In the genomic region with DNA sequence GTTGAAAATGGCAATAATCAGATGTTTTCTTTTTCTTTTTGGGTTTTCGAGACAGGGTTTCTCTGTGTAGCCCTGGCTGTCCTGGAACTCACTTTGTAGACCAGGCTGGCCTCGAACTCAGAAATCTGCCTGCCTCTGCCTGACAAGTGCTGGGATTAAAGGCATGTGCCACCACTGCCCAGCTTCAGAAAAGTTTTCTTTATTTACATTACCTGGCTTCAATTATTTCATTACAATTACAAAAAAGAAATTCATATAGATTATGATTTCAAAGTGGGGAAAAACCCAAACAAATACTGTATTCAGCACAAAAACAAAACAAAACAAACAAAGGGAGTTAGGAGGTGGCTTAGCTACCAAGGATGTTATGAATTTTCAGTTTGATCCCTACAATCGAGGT, we compare ENCODE assay signal across 9 mouse cellular contexts. TPM values are rescaled to one million over a fixed set of nuclear protein-coding genes. Genes with fewer than 3 reads are reported as not detected.
"Had no signal": no experiment of that assay in that cellular context is flagged by ENCODE, and none has a peak within 500 bp of the region (broad histone marks: within the 10 kb centered on the region; RNA-seq: fewer than 3 reads in every experiment).

No protein-coding gene starts in this region.

RNA-seq across cellular contexts. Expression of gene Klrb1b, which starts 14.5 kb away (rescaled TPM):
- polyA plus RNA-seq: neural tube, embryonic 13.5 days; neural tube, embryonic 14.5 days; neural tube, embryonic 15.5 days; testis, adult 2 months had no signal

RNA-seq across cellular contexts. Expression of gene Gm44511, which starts 14.6 kb away (rescaled TPM):
- polyA plus RNA-seq: neural tube, embryonic 13.5 days; neural tube, embryonic 14.5 days; neural tube, embryonic 15.5 days; stomach, embryonic 14.5 days; stomach, embryonic 15.5 days; stomach, postnatal 0 days; testis, adult 2 months; thymus, adult 2 months had no signal

RNA-seq across cellular contexts. Expression of gene Clec2i, which starts 46.7 kb away (rescaled TPM):
- polyA plus RNA-seq: neural tube, embryonic 13.5 days; neural tube, embryonic 14.5 days; neural tube, embryonic 15.5 days; small intestine, adult 2 months; stomach, embryonic 14.5 days; testis, adult 2 months had no signal

RNA-seq across cellular contexts. Expression of gene Klrb1c, which starts 51.7 kb away (rescaled TPM):
- polyA plus RNA-seq: neural tube, embryonic 14.5 days; small intestine, adult 2 months; stomach, embryonic 14.5 days had no signal
